Mouse (Mus musculus) limb, embryonic 10.5 days (tissue): ENCODE measurements at regions not wholly inside any gene's neighbourhood (a gene's known extent, or its start where the extent isn't known, plus 50 kb on each side); places are given as distances from the start of the nearest gene placed in this dataset.

ENCODE experiments used
- DNase-seq: peaks from one replicate; pipeline ENCODE4 v3.0.0-alpha.2; 2017; ENCODE audit warnings: low spot score
- H3K27ac ChIP-seq: fragments of 300-500 bp; sonication (generic); 2 replicates; pipeline ENCODE4 v1.5.1; 2016; ENCODE audit warnings: mild to moderate bottlenecking
- H3K27me3 ChIP-seq: fragments of 300-500 bp; sonication (generic); 2 replicates; pipeline ENCODE4 v1.6.1; 2016; ENCODE audit warnings: low read depth, mild to moderate bottlenecking; ENCODE audit not compliant: poor library complexity, severe bottlenecking
- H3K36me3 ChIP-seq: fragments of 300-500 bp; sonication (generic); 2 replicates; pipeline ENCODE4 v1.6.1; 2016; ENCODE audit warnings: mild to moderate bottlenecking, moderate library complexity
- H3K4me1 ChIP-seq: fragments of 300-500 bp; sonication (generic); 2 replicates; pipeline ENCODE4 v1.6.1; 2016
- H3K4me3 ChIP-seq: fragments of 300-500 bp; sonication (generic); 2 replicates; pipeline ENCODE4 v1.5.1; 2016; ENCODE audit warnings: mild to moderate bottlenecking, moderate library complexity
- H3K9me3 ChIP-seq: fragments of 300-500 bp; sonication (generic); replicated peaks from 2 replicates; pipeline ENCODE4 v1.6.1; 2016; ENCODE audit warnings: mild to moderate bottlenecking
- WGBS: fragments of 180-500 bp; shearing (Covaris S2); methylation state at CpG from one replicate; pipeline ENCODE4 v1.1.7; 2016; 5-methylcytosine and 5-hydroxymethylcytosine counted together

GRCm38 (mm10) chr13:60455033-60455619 is 146.6 kb upstream of the Dapk1 start:
- H3K9me3 ChIP-seq, result no peaks in the 10 kb centered on the region
- H3K27me3 ChIP-seq, result no peaks in the 10 kb centered on the region
- WGBS, result 33% methylated on average over 15 of the region's 15 CpGs
- peak overlapping the region; percentile 88 for H3K27ac ChIP-seq
- no peaks in the 10 kb centered on the region for H3K36me3 ChIP-seq
- peak; percentile 67 for DNase-seq
- H3K4me3 ChIP-seq, result peak overlapping the region; percentile 14; the same call in 1 of the 2 replicates
- H3K4me1 ChIP-seq, result peaks cover 54% of the 10 kb centered on the region

- peak overlapping the region; percentile 88 for H3K27ac ChIP-seq
- DNase-seq, result no peak
- no peaks in the 10 kb centered on the region for H3K27me3 ChIP-seq
- H3K9me3 ChIP-seq, result no peaks in the 10 kb centered on the region
- 55% methylated on average over 10 of the region's 10 CpGs for WGBS
- no peak overlapping the region for H3K4me3 ChIP-seq
- peaks cover 46% of the 10 kb centered on the region for H3K4me1 ChIP-seq
- no peaks in the 10 kb centered on the region for H3K36me3 ChIP-seq
Observed at GRCm38 (mm10) chr13:60455863-60456551, 145.7 kb upstream of the Dapk1 start.

GRCm38 (mm10) chr13:60457277-60457676 is 144.5 kb upstream of the Dapk1 start:
- WGBS, result 94% methylated on average over 10 of the region's 10 CpGs
- no peak overlapping the region for H3K4me3 ChIP-seq

GRCm38 (mm10) chr13:60459002-60459401 is 142.7 kb upstream of the Dapk1 start:
- Histone ChIP-seq H3K36me3 (no peaks in the 10 kb centered on the region), H3K27ac (peak overlapping the region; percentile 50), H3K4me1 (peaks cover 36% of the 10 kb centered on the region), H3K9me3 (no peaks in the 10 kb centered on the region), H3K4me3 (no peak overlapping the region), H3K27me3 (no peaks in the 10 kb centered on the region)
- no peak for DNase-seq
- WGBS, result 93% methylated on average over 5 of the region's 5 CpGs

More at GRCm38 (mm10) chr13:60457277-60457676, 144.5 kb upstream of the Dapk1 start:
- Histone ChIP-seq H3K36me3 (no peaks in the 10 kb centered on the region), H3K27ac (peak overlapping the region; percentile 67; the same call in 1 of the 2 replicates), H3K27me3 (no peaks in the 10 kb centered on the region), H3K4me1 (peaks cover 39% of the 10 kb centered on the region), H3K9me3 (no peaks in the 10 kb centered on the region)
- no peak for DNase-seq

GRCm38 (mm10) chr13:60466553-60467313 is 135.0 kb upstream of the Dapk1 start:
- Histone ChIP-seq H3K4me1 (peaks cover 32% of the 10 kb centered on the region), H3K36me3 (no peaks in the 10 kb centered on the region), H3K9me3 (no peaks in the 10 kb centered on the region), H3K4me3 (no peak overlapping the region), H3K27me3 (no peaks in the 10 kb centered on the region), H3K27ac (peak overlapping the region; percentile 83)
- WGBS, result 85% methylated on average over 5 of the region's 5 CpGs
- DNase-seq, result no peak

GRCm38 (mm10) chr13:60467821-60468579 is 133.7 kb upstream of the Dapk1 start:
- WGBS, result 27% methylated on average over 11 of the region's 11 CpGs
- Histone ChIP-seq H3K27ac (peak overlapping the region; percentile 83), H3K4me3 (no peak overlapping the region), H3K9me3 (no peaks in the 10 kb centered on the region), H3K4me1 (peaks cover 32% of the 10 kb centered on the region), H3K27me3 (no peaks in the 10 kb centered on the region), H3K36me3 (no peaks in the 10 kb centered on the region)
- peak; percentile 80 for DNase-seq

GRCm38 (mm10) chr13:60470426-60471398 is 131.0 kb upstream of the Dapk1 start:
- WGBS, result 81% methylated on average over 17 of the region's 17 CpGs

GRCm38 (mm10) chr13:60471602-60472001 is 130.1 kb upstream of the Dapk1 start:
- 87% methylated on average over 5 of the region's 5 CpGs for WGBS
- Histone ChIP-seq H3K36me3 (no peaks in the 10 kb centered on the region), H3K27me3 (no peaks in the 10 kb centered on the region), H3K4me3 (no peak overlapping the region), H3K4me1 (peaks cover 19% of the 10 kb centered on the region), H3K27ac (no peak overlapping the region), H3K9me3 (no peaks in the 10 kb centered on the region)
- no peak for DNase-seq

More at GRCm38 (mm10) chr13:60470426-60471398, 131.0 kb upstream of the Dapk1 start:
- Histone ChIP-seq H3K9me3 (no peaks in the 10 kb centered on the region), H3K36me3 (no peaks in the 10 kb centered on the region), H3K27ac (no peak overlapping the region), H3K27me3 (no peaks in the 10 kb centered on the region), H3K4me3 (no peak overlapping the region), H3K4me1 (peaks cover 24% of the 10 kb centered on the region)
- DNase-seq, result no peak

- Histone ChIP-seq H3K4me1 (peaks cover 22% of the 10 kb centered on the region), H3K36me3 (no peaks in the 10 kb centered on the region), H3K9me3 (no peaks in the 10 kb centered on the region), H3K27ac (no peak overlapping the region), H3K4me3 (no peak overlapping the region), H3K27me3 (peaks cover 9% of the 10 kb centered on the region; the same call in 1 of the 2 replicates)
- 94% methylated on average over 2 of the region's 2 CpGs for WGBS
- no peak for DNase-seq
Observed at GRCm38 (mm10) chr13:60476366-60476765, 125.4 kb upstream of the Dapk1 start.

GRCm38 (mm10) chr13:60478301-60478700 is 123.4 kb upstream of the Dapk1 start:
- H3K4me1 ChIP-seq, result peaks cover 22% of the 10 kb centered on the region
- H3K4me3 ChIP-seq, result no peak overlapping the region
- DNase-seq, result no peak
- H3K36me3 ChIP-seq, result no peaks in the 10 kb centered on the region
- H3K27ac ChIP-seq, result no peak overlapping the region
- H3K9me3 ChIP-seq, result no peaks in the 10 kb centered on the region
- peaks cover 9% of the 10 kb centered on the region; the same call in 1 of the 2 replicates for H3K27me3 ChIP-seq
- WGBS, result 72% methylated on average over 6 of the region's 6 CpGs

GRCm38 (mm10) chr13:60479043-60479861 is 122.5 kb upstream of the Dapk1 start:
- no peaks in the 10 kb centered on the region for H3K36me3 ChIP-seq
- DNase-seq, result peak; percentile 47
- peaks cover 9% of the 10 kb centered on the region; the same call in 1 of the 2 replicates for H3K27me3 ChIP-seq
- H3K4me3 ChIP-seq, result peak overlapping the region; percentile 43
- 0 out of 2 replicates have a peak overlapping the region, but pooled peaks have one; percentile 9 for H3K27ac ChIP-seq
- 7% methylated on average over 18 of the region's 18 CpGs for WGBS
- peaks cover 22% of the 10 kb centered on the region for H3K4me1 ChIP-seq
- H3K9me3 ChIP-seq, result no peaks in the 10 kb centered on the region
